Mouse (Mus musculus): ENCODE data around the gene Eef1e1. TPM values are rescaled to one million over a fixed set of nuclear protein-coding genes. Genes with fewer than 3 reads are reported as not detected.
A peak's percentile ranks its signal among the peaks of the same experiment; 100 is the strongest.
"Not testable (repeated sequence)": the region's sequence is repeated elsewhere in the genome, so short reads cannot be mapped to it uniquely, and the experiment has no call there.

Eef1e1 gene
- polyA plus RNA-seq, 1 experiment from 2014 or later = 117 TPM

GRCm38 (mm10) chr13:38633287-38634000, 25.4 kb downstream of the Eef1e1 start:
- peak overlapping the region; percentile 95 for H3K27ac ChIP-seq (ENCODE audit: low read depth, low read length)
- H3K36me3 ChIP-seq (ENCODE audit: control insufficient read depth, insufficient read depth, low read length) = peaks cover 2% of the 10 kb centered on the region; the same call in 1 of the 2 replicates
- peaks cover 19% of the 10 kb centered on the region for H3K4me1 ChIP-seq (replicated peaks; ENCODE audit: control insufficient read depth, insufficient read depth, low read length)
- no peaks in the 10 kb centered on the region for H3K9me3 ChIP-seq (ENCODE audit: control insufficient read depth, low read length)
- no peak for ATAC-seq (replicated peaks; ENCODE audit: low FRiP score)
- WGBS = 83% methylated on average over 6 of the region's 6 CpGs
- DNase-seq (ENCODE audit: low spot score) = no peak
- peak overlapping the region; percentile 88 for H3K4me2 ChIP-seq
- H3K4me3 ChIP-seq (ENCODE audit: low read depth, low read length) = peak overlapping the region; percentile 74
- no peaks in the 10 kb centered on the region for H3K27me3 ChIP-seq (replicated peaks; ENCODE audit: control insufficient read depth, insufficient read depth, low read length)
- peak overlapping the region; percentile 85; the same call in 1 of the 2 replicates for H3K9ac ChIP-seq (ENCODE audit: low read depth, low read length)

GRCm38 (mm10) chr13:38632556-38632955, 26.3 kb downstream of the Eef1e1 start:
- Histone ChIP-seq H3K4me1 (replicated peaks; ENCODE audit: control insufficient read depth, insufficient read depth, low read length) (peaks cover 19% of the 10 kb centered on the region), H3K27ac (ENCODE audit: low read depth, low read length) (peak overlapping the region; percentile 84), H3K27me3 (replicated peaks; ENCODE audit: control insufficient read depth, insufficient read depth, low read length) (no peaks in the 10 kb centered on the region), H3K4me3 (ENCODE audit: low read depth, low read length) (no peak overlapping the region), H3K9me3 (ENCODE audit: control insufficient read depth, low read length) (no peaks in the 10 kb centered on the region), H3K4me2 (peak overlapping the region; percentile 41), H3K36me3 (ENCODE audit: control insufficient read depth, insufficient read depth, low read length) (peaks cover 2% of the 10 kb centered on the region; the same call in 1 of the 2 replicates), H3K9ac (ENCODE audit: low read depth, low read length) (no peak overlapping the region)
- DNase-seq (ENCODE audit: low spot score) = no peak
- ATAC-seq (replicated peaks; ENCODE audit: low FRiP score) = peak; percentile 73
- WGBS = 50% methylated on average over 6 of the region's 6 CpGs

DNA sequence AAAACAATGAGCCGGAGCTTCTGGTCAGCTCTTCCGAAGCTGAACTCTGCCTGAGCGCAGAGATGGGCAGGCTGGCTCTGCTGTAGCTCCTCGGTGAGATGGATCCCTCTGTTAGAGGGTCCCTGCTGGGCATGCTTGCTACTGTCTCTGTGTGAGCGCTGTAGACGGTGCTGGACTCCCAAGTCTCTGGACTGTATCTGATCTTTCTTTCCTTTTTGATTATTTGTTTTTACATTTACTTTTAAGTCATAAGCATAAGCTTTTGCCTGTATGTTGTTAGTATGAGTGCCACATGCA, 32.7 kb downstream of the Eef1e1 start:
- Histone ChIP-seq H3K36me3 (ENCODE audit: control insufficient read depth, insufficient read depth, low read length) (peaks cover 2% of the 10 kb centered on the region), H3K27me3 (replicated peaks; ENCODE audit: control insufficient read depth, insufficient read depth, low read length) (no peaks in the 10 kb centered on the region), H3K9me3 (ENCODE audit: control insufficient read depth, low read length) (no peaks in the 10 kb centered on the region), H3K9ac (ENCODE audit: low read depth, low read length) (peak overlapping the region; percentile 13; the same call in 1 of the 2 replicates), H3K4me2 (no peak overlapping the region), H3K27ac (ENCODE audit: low read depth, low read length) (no peak overlapping the region), H3K4me1 (replicated peaks; ENCODE audit: control insufficient read depth, insufficient read depth, low read length) (no peaks in the 10 kb centered on the region; the same call in 1 of the 2 replicates), H3K4me3 (ENCODE audit: low read depth, low read length) (no peak overlapping the region)
- ATAC-seq (replicated peaks; ENCODE audit: low FRiP score) (no peak), DNase-seq (ENCODE audit: low spot score) (no peak)
- 49% methylated on average over 6 of the region's 6 CpGs for WGBS

GRCm38 (mm10) chr13:38625492-38626228, 33.2 kb downstream of the Eef1e1 start:
- no peak for DNase-seq (ENCODE audit: low spot score)
- ATAC-seq (replicated peaks; ENCODE audit: low FRiP score) = no peak; the same call in 1 of the 2 replicates
- no peak overlapping the region for H3K4me2 ChIP-seq

DNA sequence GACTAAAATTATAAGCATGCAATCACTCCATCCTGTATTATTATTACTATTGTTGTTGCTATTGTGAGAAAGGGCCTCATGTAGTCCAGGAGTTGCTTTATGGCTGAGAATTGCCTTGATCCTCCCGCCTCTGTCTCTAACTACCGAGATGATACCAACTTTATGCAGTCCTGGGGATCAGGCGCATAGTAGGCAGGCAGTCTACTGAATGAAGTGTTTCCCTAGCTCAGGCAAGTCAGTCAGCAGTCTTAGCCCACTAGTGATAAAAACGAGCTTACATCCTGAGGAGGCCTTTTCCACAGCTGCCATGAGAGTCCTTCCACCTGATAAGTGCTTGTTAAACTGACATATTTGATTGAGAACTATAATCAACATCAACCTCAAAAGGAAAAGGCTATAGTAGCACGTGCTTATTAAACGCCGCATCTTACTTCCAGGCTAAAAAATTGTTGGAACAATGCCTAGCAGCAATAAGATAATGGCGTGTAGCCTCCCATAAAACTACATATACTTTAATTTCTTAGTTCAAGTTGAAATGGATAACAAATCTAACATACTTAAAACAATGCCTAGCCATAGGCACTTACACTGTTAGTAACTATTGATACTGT, 34.5 kb downstream of the Eef1e1 start:
- Histone ChIP-seq H3K4me1 (replicated peaks; ENCODE audit: control insufficient read depth, insufficient read depth, low read length) (no peaks in the 10 kb centered on the region; the same call in 1 of the 2 replicates), H3K27me3 (replicated peaks; ENCODE audit: control insufficient read depth, insufficient read depth, low read length) (no peaks in the 10 kb centered on the region), H3K36me3 (ENCODE audit: control insufficient read depth, insufficient read depth, low read length) (peaks cover 2% of the 10 kb centered on the region), H3K27ac (ENCODE audit: low read depth, low read length) (no peak overlapping the region), H3K4me3 (ENCODE audit: low read depth, low read length) (no peak overlapping the region), H3K9me3 (ENCODE audit: control insufficient read depth, low read length) (no peaks in the 10 kb centered on the region), H3K9ac (ENCODE audit: low read depth, low read length) (no peak overlapping the region), H3K4me2 (no peak overlapping the region)
- 87% methylated on average over 8 of the region's 8 CpGs for WGBS
- DNase-seq (ENCODE audit: low spot score) = no peak
- ATAC-seq (replicated peaks; ENCODE audit: low FRiP score) = no peak

More at GRCm38 (mm10) chr13:38625492-38626228, 33.2 kb downstream of the Eef1e1 start:
- Histone ChIP-seq H3K9me3 (ENCODE audit: control insufficient read depth, low read length) (no peaks in the 10 kb centered on the region), H3K4me3 (ENCODE audit: low read depth, low read length) (no peak overlapping the region), H3K4me1 (replicated peaks; ENCODE audit: control insufficient read depth, insufficient read depth, low read length) (no peaks in the 10 kb centered on the region; the same call in 1 of the 2 replicates), H3K9ac (ENCODE audit: low read depth, low read length) (peak overlapping the region; percentile 13; the same call in 1 of the 2 replicates), H3K27ac (ENCODE audit: low read depth, low read length) (no peak overlapping the region), H3K27me3 (replicated peaks; ENCODE audit: control insufficient read depth, insufficient read depth, low read length) (no peaks in the 10 kb centered on the region), H3K36me3 (ENCODE audit: control insufficient read depth, insufficient read depth, low read length) (peaks cover 2% of the 10 kb centered on the region)
- WGBS = 43% methylated on average over 5 of the region's 5 CpGs

DNA sequence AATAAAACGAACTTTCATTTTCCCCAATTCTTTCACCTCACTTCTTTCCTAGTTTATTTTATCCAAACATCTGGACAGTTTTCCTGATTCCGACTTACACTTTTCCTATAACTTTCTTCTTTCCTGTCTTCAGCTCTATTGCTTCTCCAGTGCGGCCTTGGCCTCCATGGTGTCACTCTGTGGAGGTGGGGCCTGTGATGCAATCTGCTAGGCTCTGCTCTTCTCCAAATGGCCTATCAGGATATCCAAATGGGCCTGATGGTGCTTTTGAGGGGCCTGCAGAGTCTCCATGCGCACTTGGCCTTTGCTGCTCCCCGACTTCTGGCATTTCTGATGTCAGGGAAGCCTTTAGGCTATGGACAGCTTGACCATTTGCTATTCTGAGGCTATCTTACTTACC, 35.6 kb downstream of the Eef1e1 start:
- H3K9me3 ChIP-seq (ENCODE audit: control insufficient read depth, low read length) = no peaks in the 10 kb centered on the region
- no peak overlapping the region for H3K4me3 ChIP-seq (ENCODE audit: low read depth, low read length)
- no peaks in the 10 kb centered on the region for H3K27me3 ChIP-seq (replicated peaks; ENCODE audit: control insufficient read depth, insufficient read depth, low read length)
- no peaks in the 10 kb centered on the region; the same call in 1 of the 2 replicates for H3K4me1 ChIP-seq (replicated peaks; ENCODE audit: control insufficient read depth, insufficient read depth, low read length)
- no peaks in the 10 kb centered on the region; the same call in 1 of the 2 replicates for H3K36me3 ChIP-seq (ENCODE audit: control insufficient read depth, insufficient read depth, low read length)
- 80% methylated on average over 5 of the region's 5 CpGs for WGBS
- no peak overlapping the region for H3K4me2 ChIP-seq
- ATAC-seq (replicated peaks; ENCODE audit: low FRiP score) (no peak; the same call in 1 of the 2 replicates), DNase-seq (ENCODE audit: low spot score) (no peak)
- H3K9ac ChIP-seq (ENCODE audit: low read depth, low read length) = no peak overlapping the region
- no peak overlapping the region for H3K27ac ChIP-seq (ENCODE audit: low read depth, low read length)

DNA sequence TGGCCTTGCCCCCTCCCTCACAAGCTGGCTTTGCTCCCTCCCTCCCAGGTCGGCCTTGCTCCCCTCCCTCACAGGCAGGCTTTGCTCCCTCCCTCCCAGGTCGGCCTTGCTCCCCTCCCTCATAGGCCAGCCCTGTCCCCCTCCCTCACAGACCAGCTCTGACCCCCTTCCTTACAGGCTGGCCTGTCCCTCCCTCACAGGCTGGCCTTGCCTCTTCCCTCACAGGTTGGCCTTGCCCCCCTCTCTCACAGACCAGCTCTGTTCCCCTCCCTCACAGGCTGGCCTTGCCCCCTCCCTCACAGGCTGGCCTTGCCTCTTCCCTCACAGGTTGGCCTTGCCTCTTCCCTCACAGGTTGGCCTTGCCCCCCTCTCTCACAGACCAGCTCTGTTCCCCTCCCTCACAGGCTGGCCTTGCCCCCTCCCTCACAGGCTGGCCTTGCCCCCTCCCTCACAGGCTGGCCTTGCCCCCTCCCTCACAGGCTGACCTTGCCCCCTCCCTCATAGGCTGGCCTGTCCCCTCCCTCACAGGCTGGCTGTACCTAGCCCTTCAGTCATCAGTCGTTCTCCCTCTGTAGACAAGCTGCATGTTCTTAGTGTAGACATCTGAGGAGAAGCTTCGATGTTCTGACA, 40.7 kb downstream of the Eef1e1 start:
- H3K36me3 ChIP-seq (ENCODE audit: control insufficient read depth, insufficient read depth, low read length); H3K27ac ChIP-seq (ENCODE audit: low read depth, low read length); ATAC-seq (replicated peaks; ENCODE audit: low FRiP score); H3K27me3 ChIP-seq (replicated peaks; ENCODE audit: control insufficient read depth, insufficient read depth, low read length); DNase-seq (ENCODE audit: low spot score); H3K9me3 ChIP-seq (ENCODE audit: control insufficient read depth, low read length); H3K9ac ChIP-seq (ENCODE audit: low read depth, low read length); H3K4me2 ChIP-seq; H3K4me3 ChIP-seq (ENCODE audit: low read depth, low read length): not testable (repeated sequence)
- H3K4me1 ChIP-seq (replicated peaks; ENCODE audit: control insufficient read depth, insufficient read depth, low read length) = peaks cover 37% of the 10 kb centered on the region
- WGBS = 71% methylated on average over 4 of the region's 4 CpGs

GRCm38 (mm10) chr13:38616887-38617286, 42.0 kb downstream of the Eef1e1 start:
- H3K27ac ChIP-seq (ENCODE audit: low read depth, low read length) = no peak overlapping the region; the same call in 1 of the 2 replicates

More at GRCm38 (mm10) chr13:38616887-38617286, 42.0 kb downstream of the Eef1e1 start:
- ATAC-seq (replicated peaks; ENCODE audit: low FRiP score) = no peak
- H3K4me1 ChIP-seq (replicated peaks; ENCODE audit: control insufficient read depth, insufficient read depth, low read length) = peaks cover 37% of the 10 kb centered on the region
- no peak for DNase-seq (ENCODE audit: low spot score)
- H3K4me2 ChIP-seq = no peak overlapping the region
- no peak overlapping the region for H3K9ac ChIP-seq (ENCODE audit: low read depth, low read length)
- H3K36me3 ChIP-seq (ENCODE audit: control insufficient read depth, insufficient read depth, low read length) = peaks cover 10% of the 10 kb centered on the region
- 62% methylated on average over 4 of the region's 4 CpGs for WGBS
- H3K4me3 ChIP-seq (ENCODE audit: low read depth, low read length) = no peak overlapping the region
- no peaks in the 10 kb centered on the region; the same call in 1 of the 2 replicates for H3K9me3 ChIP-seq (ENCODE audit: control insufficient read depth, low read length)
- H3K27me3 ChIP-seq (replicated peaks; ENCODE audit: control insufficient read depth, insufficient read depth, low read length) = no peaks in the 10 kb centered on the region
